Mouse (Mus musculus) adrenal gland, postnatal 25 days (tissue): ENCODE measurements around the gene 2310011J03Rik. TPM values are rescaled to one million over a fixed set of nuclear protein-coding genes. Genes with fewer than 3 reads are reported as not detected.
A peak's percentile ranks its signal among the peaks of the same experiment; 100 is the strongest.
"Not testable (repeated sequence)": the region's sequence is repeated elsewhere in the genome, so short reads cannot be mapped to it uniquely, and the experiment has no call there.

Source experiments
- DNase-seq: peaks from one replicate; pipeline ENCODE4 v3.0.0; 2021; ENCODE audit warnings: mixed read lengths
- long read RNA-seq: library from polyadenylated mRNA; stranded (forward); transcript quantifications from one replicate; pipeline ENCODE4 v2.0.0, GENCODE M21; 2021
- total RNA-seq: library from RNA; stranded (reverse); gene quantifications from 2 replicates; pipeline ENCODE4 v1.2.3, GENCODE M21; 2021

The 2310011J03Rik gene
- total RNA-seq, result 31.7 and 33.5 TPM in 2 replicates
- long read RNA-seq, transcript 2310011J03Rik-201 (2 exons, 1,649 nt), result major isoform, 64 of 65 reads
- long read RNA-seq, partial matches to known transcripts, result 0 of 65 reads
- long read RNA-seq, other reads (novel, unspliced or antisense), result 1 of 65 reads

DNA sequence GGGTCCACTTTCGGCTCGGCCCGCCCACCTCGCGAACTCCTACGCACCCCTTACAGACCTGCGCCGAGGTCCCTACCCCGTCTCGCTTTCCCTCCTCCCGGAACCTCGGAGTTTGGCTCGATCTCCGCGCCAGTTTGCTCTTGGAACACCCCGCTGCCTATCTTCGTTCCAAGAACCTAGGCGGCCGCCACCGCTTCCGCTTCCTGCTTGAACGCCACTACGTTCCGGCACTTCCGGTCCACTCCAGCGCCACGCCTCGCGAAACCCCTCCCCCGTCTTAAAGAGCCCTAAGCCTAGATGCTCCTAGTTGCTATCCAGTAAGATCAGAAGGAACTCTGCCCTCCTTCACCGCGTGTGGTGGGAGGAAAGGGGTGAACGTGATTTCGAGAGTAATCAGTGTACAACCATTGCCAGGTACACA is at the start of gene 2310011J03Rik:
2310011J03Rik (minus strand) TSS at position 198 of the 421 bp plus-strand sequence.
- peak; percentile 91 for DNase-seq

DNA sequence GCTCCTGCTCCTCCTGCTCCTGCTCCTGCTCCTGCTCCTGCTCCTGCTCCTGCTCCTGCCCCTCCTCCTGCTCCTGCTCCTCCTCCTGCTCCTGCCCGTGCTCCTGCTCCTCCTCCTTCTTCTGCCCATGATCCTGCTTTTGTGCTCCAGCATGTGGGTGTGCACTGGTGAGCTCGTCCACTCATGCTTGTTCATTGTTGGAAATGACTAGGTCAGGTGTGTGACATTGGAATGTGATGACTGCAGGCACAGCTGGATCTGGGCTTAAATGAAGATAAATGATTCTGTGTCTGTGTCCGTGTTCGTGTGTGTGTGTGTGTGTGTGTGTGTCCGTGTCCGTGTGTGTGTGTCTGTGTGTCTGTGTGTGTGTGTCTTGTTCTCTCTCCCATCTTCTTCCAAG is 48.1 kb upstream of the 2310011J03Rik start:
- no peak for DNase-seq

DNA sequence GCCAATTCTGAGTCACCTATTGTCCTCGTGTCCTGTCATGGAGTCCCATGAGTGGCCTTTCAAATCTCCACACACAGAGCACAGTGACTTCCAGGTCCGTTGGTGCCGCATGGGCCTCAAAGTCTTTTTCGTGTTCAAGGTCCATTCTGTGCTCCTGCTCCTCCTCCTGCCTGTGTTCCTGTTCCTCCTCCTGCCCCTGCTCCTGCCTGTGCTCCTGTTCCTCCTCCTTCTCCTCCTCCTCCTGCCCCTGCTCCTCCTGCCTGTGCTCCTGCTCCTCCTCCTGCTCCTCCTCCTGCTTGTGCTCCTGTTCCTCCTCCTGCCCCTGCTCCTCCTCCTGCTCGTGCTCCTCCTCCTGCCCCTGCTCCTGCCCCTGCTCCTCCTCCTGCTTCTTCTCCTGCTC is 47.6 kb upstream of the 2310011J03Rik start:
- DNase-seq, result no peak

DNA sequence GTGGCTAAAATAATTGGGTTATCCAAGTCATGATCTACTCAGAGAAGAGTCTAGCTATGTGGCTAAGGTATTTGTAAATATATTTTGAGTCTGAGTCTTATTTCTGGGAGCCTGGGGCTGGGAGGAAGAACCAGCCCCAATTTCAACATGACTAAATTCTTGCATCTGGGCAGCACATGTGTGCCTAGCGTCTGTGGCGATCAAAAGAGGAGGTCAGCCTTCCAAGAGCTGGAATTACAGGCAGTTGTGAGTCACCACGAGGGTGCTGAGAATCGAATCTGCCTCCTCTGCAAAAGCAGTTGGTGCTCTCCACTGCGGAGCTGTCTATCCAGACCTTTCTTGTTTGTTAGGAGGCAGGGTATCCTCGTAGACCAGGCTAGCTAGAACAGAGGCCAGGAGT is 45.4 kb upstream of the 2310011J03Rik start:
- DNase-seq, result no peak

DNA sequence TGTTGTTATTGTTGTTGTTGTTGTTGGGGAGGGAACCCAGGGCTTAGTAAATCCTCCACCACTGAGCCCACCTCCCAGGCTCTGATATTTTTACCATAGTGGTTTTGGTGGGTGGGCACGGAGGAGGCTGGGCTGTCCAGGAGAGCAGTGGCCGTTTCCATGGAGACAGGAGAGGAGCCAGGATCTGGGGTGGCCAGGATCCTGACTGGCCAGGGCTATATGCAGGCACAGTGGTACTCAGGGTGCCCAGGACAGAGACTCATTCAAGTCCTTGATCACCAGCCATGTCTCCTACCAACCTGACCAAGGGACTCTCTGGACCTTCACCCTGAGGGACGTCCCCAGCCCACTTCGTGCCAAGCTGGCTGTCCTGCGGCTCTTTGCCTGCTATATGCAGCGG is 43.4 kb upstream of the 2310011J03Rik start:
- no peak for DNase-seq

DNA sequence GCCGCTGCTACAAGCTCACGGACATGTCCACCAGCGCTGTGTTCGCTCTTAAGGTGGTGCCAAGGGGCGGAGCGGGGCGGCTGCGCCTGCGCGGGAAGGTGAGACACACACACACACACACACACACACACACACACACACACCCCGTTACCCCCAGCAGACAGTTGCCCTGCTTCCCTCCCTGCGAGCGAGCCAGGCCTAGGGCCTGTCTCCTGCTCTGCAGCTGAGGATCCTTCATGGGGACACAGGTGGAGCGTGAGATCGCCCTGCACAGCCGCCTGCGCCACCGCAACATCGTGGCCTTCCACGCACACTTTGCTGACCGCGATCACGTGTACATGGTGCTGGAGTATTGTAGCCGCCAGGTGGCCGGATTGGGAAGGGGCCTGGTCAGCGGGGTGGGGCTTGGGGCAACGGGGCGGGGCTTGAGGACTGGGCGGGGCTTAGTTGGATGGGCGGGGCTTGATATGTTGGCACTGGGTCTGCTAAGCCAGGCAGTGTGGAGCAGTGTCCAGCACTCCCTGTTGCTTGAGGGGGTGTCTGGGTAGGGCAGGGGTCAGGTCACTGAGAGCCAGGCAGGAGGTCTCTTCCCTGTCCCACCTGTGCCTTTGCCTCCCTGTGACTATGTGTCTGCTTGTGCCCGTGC is 37.8 kb upstream of the 2310011J03Rik start:
- peak; percentile 50 for DNase-seq

DNA sequence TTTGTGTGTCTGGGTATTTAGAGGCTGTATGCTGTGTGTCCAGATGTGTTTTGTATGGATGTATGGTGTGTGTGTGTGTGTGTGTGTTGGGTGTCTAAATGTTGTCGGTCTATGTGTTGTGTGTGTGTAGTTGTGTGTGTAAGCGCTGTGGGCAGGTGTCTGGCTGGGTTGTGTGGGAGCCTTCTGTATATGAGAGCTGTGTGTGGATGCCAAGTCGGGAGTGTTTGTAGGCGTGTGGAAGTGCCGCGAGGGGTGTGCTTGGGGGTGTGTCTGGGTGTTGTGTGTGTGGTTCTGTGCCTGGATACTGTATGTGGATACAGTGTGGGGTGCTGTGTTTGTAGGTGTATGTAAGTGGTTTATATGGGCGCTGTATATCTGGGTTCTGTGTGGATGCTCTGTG is 37.0 kb upstream of the 2310011J03Rik start:
- DNase-seq, result no peak

DNA sequence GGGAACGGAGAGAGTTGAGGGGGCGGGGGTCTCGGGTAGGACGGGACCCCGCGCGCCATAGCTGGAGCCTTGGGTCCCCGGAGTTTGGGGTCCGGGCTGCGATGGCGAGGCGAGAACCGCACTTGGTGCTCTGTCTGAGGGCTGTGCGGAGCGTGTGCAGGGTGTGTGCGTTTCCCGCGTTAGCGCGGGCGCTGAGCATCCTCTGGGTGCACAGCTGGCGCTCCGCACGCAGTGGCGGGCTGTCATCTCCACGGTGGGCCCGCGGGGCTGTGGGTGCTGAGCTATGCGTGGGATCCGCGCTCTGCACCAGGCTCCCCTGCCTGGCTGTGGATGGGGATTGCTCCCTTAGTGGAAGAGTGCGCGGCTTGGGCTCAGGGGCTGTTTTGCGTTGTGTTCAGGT is 36.4 kb upstream of the 2310011J03Rik start:
- DNase-seq, result no peak

DNA sequence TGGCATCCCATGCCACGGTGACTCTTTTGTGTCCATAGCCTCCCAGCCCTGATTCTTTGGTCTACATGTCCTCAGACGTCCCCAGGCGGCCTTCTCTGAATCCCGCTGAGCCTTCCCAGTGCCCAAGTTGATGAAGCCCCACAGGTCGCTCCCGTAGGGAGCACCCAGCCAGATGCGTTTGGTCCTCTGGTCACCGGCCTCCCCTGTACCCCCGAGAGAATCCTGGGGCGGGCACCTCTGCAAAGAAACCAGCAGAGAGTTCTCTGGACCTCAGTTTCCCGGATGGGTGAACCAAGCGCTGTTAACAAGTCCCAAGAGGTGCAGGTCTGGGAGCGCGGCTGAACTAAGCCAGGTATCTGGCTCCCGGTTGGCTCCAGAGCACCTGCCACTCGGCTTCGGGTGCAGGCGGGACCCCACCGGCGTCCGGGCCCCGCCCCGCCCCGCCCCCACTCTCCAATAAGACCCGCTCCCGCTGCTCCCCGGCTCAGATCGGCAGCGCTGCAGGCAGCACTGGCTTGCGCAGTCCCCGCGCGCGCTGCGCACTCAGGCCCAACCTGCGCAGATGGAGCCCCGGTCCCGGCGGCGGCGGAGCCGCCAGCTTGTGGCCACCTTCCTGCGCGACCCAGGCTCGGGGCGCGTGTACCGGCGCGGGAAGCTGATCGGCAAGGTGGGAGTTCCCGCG is 35.8 kb upstream of the 2310011J03Rik start, which contains the start of gene Plk5:
Plk5 (plus strand) TSS at position 459 of the 682 bp plus-strand sequence.
- no peak for DNase-seq

DNA sequence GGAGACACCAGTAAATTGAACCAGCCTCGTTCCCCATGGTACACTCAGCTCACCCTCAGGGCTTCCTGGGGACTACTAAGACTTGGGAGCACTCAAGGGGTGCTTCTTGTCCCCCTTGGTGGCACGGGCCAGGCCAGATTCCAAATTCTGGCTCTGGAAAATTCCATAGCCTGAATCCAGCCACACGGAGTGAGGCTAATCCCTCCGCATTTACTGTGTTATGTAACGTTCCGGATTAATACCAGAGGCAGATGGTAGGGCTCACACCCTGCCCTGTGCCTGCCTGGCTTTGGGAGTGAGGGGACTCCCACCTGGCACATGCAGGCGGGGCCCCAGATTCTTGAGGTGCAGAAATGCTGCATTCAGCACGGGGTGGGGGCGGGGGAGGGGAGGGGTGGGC is 35.1 kb upstream of the 2310011J03Rik start:
- no peak for DNase-seq

DNA sequence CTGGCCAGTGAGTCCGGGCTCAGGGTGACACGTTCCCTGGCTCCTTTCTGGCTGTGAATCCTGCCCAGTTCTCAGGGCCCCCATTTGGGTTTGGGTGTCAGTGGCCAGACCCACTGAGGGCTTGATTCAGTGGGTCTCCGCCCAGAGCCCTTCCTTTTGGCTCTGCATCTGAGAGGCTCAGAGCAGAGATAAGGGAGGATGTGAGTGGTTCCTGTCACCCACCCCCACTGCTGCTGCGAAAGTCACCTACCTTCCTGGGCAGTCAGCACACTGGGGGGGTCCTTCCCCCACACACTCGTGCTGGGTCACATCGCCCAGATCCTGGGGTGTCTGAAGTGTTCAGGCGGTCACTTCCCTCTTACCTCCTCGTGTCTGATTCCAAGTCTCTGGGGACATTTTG is 32.4 kb upstream of the 2310011J03Rik start:
- DNase-seq, result no peak

DNA sequence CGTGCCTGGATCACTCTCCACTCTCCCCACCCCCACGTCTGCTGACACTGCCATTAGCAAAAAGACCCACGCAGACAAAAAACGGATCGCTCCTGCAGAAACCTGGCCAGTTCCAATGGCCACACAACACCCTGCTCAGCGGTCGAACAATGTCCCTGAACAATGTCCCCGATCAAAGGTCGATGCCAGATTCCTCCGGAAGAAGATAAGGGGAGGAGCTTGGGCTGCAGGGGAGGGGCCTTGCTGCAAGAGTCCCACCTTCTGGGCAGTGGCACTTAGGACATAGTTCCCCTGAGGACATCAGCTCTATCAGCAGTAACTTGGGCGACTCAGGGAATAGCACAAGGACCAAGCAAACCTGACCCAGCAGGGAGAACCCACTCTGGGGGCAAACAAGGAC is 31.6 kb upstream of the 2310011J03Rik start:
- no peak for DNase-seq

DNA sequence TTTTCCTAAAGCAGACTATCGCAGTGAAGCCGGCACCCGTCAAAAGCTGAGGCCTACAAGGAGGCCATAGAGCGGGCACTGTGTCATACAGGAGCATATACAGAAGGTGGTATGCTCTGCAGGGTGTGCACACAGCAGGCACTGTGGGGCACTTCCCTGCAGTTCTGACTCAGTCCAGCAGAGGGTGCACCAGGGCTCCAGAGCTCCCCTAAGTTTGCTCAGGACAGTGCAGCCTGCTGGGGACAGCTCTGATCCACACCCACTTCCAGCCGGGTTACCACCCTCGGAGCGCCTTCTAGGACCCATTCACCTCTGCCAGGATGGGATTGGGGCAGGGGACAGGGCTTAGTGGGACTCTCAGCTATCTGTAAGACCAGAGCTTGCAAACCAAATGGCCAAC is 30.0 kb upstream of the 2310011J03Rik start:
- DNase-seq, result peak; percentile 86

DNA sequence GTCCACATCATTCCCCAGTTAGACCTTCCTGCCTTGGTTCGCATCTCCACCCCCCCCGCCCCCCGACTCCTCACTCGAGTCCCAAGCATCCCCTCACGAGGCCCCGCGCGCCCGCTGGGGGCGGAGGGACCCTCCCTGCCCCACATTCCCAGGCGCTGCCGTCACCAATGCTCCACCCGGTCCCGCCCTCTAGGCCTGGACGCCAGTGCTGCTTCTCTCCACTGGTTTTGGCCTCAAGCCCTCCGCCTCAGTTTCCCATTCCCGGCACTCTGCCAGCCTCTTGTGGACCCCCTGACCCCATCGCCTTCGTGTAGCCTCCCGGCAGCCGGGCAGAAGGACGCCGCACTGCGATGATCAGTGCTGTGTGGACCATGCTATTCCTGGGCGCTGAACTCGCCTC is 28.6 kb upstream of the 2310011J03Rik start:
- DNase-seq, result no peak

DNA sequence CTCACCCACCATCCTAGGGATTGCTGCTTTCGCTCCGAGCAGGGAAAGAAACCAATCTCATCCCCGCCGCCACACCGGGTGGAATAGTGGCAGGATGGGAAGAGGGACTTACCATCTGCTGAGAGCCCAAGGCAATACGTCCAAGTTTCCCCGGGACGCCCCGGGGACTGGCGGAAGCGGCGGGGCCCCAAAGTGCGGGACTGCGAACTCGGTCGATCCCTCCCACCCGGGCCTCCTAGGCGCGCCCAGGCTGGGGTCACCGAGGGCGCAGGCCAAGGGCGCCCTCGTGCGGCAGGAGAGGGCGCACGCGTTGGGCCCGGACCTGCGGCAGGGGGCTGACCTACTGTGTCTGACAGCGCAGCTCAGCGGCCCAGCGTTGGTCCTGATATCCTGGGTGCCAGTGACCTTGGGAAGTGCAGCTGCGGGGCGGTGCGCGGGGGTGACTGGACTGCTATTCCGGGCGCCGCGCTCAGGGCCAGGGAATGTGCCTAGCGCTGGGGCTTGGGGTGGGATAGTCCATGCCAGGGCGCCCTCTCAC is 28.0 kb upstream of the 2310011J03Rik start, which contains the start of gene Adamtsl5:
Adamtsl5 (minus strand) TSS at position 169 of the 538 bp plus-strand sequence.
- DNase-seq, result peak; percentile 51

DNA sequence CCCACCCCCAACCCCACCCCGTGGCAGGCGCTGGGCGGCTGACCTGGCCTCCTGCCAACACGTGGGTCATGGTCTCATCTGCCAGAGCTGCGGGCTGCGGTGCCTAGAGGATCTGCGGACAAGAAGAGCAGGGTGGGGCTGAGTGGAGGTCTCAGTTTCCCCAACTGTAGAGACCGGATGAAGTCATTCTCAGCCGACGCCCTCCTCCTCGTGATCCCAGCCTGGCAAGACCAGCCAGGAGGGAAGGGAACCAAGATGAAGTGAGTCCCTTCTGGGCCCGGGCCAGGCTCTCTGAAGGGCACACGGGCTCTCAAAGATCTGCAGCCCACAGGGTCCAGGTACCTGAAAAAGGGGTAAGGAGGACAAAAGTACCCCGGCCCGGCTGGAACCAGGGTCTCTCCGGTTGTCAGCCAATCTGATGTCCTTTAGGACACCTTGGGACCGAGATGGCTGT is 27.2 kb upstream of the 2310011J03Rik start:
- DNase-seq, result no peak

DNA sequence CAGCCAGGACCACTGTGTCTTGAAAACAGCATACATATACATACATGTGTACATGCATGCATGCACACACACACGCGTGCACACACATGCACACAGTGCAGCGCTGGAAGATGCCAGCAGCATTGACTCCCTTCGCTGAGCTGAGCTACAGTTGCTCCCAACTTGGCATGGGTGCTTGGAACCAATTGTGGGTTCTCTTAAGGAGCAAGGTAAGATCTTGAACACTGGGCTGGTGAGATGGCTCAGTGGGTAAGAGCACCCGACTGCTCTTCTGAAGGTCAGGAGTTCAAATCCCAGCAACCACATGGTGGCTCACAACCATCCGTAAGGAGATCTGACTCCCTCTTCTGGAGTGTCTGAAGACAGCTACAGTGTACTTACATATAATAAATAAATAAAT is 25.6 kb upstream of the 2310011J03Rik start:
- DNase-seq, result not testable (repeated sequence)

DNA sequence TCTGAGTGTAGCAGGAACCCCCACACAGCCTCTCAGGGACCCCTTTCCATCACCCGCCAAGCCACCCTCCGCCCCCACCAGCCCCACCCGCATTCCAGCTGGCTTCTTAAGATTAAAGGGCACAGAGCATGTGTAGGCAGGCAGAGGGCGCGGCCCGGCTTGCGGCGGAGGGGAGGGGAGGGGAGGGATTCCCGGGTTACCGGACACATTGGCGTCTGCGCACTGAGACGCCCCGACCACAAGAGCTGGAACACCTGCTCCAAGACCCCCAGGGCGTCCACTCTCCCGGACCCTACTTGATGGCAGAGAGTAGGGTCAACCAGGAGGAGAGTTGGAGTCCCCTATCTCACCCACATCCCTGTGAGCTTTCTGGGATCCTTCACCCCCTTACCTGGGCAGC is 24.8 kb upstream of the 2310011J03Rik start:
- no peak for DNase-seq

DNA sequence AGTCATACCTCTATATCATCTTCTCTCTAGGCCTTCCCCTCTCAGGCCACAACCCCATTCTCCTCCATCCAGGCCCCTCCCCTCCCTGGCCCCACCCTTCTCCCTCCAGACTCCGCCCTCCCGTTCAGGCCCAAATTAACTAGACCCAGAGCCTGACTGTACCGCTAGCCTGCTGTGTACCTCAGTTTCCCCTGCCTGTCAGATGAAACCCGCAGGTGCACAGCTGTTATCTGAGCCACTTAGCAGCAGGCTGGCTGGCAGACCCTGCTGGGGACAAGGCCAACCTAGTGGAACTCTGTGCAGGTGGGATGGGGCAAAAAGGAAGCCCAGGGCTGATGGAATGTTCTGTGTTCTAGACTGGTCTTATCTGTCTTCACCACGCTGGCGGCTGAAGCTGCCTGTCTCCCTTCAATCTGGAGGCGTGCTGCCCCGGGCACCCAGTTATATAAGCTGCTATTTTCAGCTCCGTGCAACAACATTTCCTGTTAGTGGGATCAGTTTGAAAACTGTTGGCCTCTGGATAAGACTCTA is 23.9 kb upstream of the 2310011J03Rik start:
- no peak for DNase-seq

DNA sequence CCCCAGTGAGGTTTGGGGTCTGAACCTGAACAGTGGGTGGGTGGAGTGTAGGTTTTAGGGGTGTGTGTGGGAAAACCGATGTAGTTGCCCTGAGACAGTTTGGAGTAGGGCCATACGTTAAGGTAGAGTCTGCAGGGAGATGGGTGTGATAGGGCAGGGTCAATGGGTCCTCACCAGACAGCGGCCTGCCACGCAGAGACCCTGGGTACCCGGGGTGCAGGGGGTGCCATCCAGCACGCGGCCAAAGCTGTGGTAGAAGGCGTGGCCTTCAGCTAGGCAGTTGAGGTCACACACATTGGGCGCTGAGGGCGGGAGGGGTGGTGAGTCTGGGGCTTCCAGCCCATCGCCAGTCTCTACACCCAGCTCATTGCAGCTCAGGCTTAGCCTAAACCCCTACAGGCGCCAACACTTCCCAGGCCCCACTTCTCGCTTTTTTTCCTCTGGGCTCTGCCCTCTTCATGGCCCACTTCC is 23.1 kb upstream of the 2310011J03Rik start:
- DNase-seq, result no peak

DNA sequence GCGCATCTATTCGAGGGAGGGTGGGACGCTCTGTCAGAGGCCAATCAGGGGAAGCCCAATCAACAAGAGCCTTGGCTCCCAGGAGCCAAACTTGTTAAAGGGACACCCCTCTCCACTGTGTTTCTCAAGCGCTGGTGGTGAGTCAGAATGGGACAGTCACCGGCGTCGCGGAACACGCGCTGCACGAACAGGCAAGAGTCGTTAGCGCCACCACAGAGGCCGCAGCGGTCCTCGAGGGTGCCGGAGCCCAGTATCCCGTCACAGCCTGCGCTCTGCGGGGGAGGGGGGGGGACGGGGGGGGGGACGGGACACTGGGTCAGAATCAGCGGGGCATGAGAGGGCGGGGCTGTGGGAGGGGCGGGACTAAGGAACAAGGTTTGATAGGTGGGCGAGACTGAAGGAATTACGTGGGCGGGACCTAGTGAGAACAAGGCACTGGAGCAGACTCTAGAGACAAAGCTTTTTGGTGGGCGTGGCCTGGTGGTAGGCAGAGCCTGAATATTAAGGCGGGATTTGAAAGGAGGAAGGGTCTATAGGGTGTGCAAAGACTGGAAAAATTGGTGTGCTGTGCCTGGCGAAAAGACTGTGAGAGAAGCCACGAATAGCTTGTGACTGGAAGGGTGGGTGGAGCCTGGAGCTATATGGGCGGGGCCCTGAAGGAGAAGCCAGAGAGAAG is 22.6 kb upstream of the 2310011J03Rik start:
- peak; percentile 59 for DNase-seq

DNA sequence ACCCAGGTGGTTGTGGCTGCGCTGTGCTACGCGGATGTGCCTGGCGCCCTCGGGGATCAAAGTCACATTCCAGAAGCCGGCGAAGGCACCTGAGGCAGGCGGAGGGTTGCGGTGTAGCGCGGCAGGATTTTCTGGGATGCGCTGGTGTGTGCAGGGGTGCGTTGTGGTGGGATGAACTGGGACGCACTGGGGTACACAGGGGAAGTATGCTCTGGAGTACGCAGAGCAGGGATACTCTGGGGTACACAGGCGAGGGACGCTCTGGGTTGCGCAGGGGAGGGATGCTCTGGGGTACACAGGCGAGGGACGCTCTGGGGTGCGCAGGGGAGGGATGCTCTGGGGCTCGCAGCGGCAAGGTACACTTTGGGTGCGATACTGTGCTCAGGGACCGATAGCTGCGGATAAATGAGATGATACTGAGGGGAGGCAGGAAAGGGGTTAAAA is 22.0 kb upstream of the 2310011J03Rik start:
- DNase-seq, result no peak
